Mouse (Mus musculus) forebrain, embryonic 10.5 days (tissue): ENCODE results near the gene Plekhm3. TPM values are rescaled to one million over a fixed set of nuclear protein-coding genes. Genes with fewer than 3 reads are reported as not detected.

Experiments used
- DNase-seq: peaks from one replicate; pipeline ENCODE4 v3.0.0-alpha.2; 2017; ENCODE audit warnings: low spot score; ENCODE audit errors: extremely low spot score
- H3K27ac ChIP-seq: fragments of 300-500 bp; sonication (generic); 2 replicates; pipeline ENCODE4 v1.5.1; 2016; ENCODE audit warnings: mild to moderate bottlenecking
- H3K27me3 ChIP-seq: fragments of 300-500 bp; sonication (generic); 2 replicates; pipeline ENCODE4 v1.6.1; 2016; ENCODE audit warnings: mild to moderate bottlenecking; ENCODE audit not compliant: poor library complexity, severe bottlenecking
- H3K36me3 ChIP-seq: fragments of 300-500 bp; sonication (generic); replicated peaks from 2 replicates; pipeline ENCODE4 v1.6.1; 2016; ENCODE audit warnings: mild to moderate bottlenecking, moderate library complexity
- H3K4me1 ChIP-seq: fragments of 300-500 bp; sonication (generic); 2 replicates; pipeline ENCODE4 v1.6.1; 2016
- H3K4me3 ChIP-seq: fragments of 300-500 bp; sonication (generic); 2 replicates; pipeline ENCODE4 v1.5.1; 2016; ENCODE audit warnings: mild to moderate bottlenecking, moderate library complexity
- H3K9me3 ChIP-seq: fragments of 300-500 bp; sonication (generic); 2 replicates; pipeline ENCODE4 v1.6.1; 2016; ENCODE audit warnings: mild to moderate bottlenecking, moderate library complexity
- WGBS: fragments of 180-500 bp; shearing (Covaris S2); methylation state at CpG from one replicate; pipeline ENCODE4 v1.1.7; 2016; 5-methylcytosine and 5-hydroxymethylcytosine counted together
- polyA plus RNA-seq: library from polyadenylated mRNA; unstranded; fragments of >200 nt; fragmentation: Nextera tagmentation; extraction: Ambion mirVana; gene quantifications from 2 replicates; pipeline ENCODE4 v1.2.1, GENCODE M21; 2016

Gene Plekhm3
- polyA plus RNA-seq, 1 experiment from 2014 or later, result 7.2 TPM

GRCm38 (mm10) chr1:64779415-64779814 lies 177.2 kb downstream of the Plekhm3 start:
- Histone ChIP-seq H3K9me3 (no peaks in the 10 kb centered on the region), H3K36me3 (no peaks in the 10 kb centered on the region), H3K4me3 (peak overlapping the region; percentile 32), H3K27me3 (peaks cover 87% of the 10 kb centered on the region), H3K4me1 (peaks cover 26% of the 10 kb centered on the region), H3K27ac (peak overlapping the region; percentile 82)
- 14% methylated on average over 5 of the region's 5 CpGs for WGBS
- peak; percentile 35 for DNase-seq

DNA sequence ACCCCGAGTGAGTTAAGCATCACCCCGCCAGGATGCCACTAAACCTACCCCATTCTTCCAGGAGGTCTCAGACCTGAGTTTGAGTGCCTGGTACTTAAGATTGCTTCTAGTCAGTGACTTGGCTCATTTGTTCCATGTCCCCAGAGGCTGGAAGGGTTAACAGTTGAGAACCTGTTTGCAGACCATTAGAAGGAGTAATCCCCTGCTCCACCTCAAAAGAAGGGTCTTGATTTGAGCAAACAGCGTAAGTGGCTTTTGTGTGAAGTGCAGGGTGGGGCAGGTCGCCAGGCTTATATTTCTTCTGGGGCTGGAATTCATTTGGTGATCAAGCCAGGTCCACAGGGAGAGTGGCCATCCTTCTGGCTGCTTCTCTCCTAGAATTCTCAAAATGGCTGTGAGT lies 183.3 kb downstream of the Plekhm3 start:
- peaks cover 12% of the 10 kb centered on the region for H3K4me1 ChIP-seq
- H3K36me3 ChIP-seq, result no peaks in the 10 kb centered on the region
- no peak for DNase-seq
- 67% methylated on average over 4 of the region's 4 CpGs for WGBS
- no peak overlapping the region for H3K27ac ChIP-seq
- H3K27me3 ChIP-seq, result peaks cover 64% of the 10 kb centered on the region
- H3K4me3 ChIP-seq, result no peak overlapping the region
- no peaks in the 10 kb centered on the region for H3K9me3 ChIP-seq

GRCm38 (mm10) chr1:64770169-64770568 lies 186.5 kb downstream of the Plekhm3 start:
- no peaks in the 10 kb centered on the region for H3K9me3 ChIP-seq
- peaks cover 33% of the 10 kb centered on the region for H3K27me3 ChIP-seq
- no peak overlapping the region for H3K4me3 ChIP-seq
- DNase-seq, result no peak
- no peak overlapping the region for H3K27ac ChIP-seq
- 56% methylated on average over 6 of the region's 6 CpGs for WGBS
- no peaks in the 10 kb centered on the region for H3K36me3 ChIP-seq
- peaks cover 12% of the 10 kb centered on the region for H3K4me1 ChIP-seq

DNA sequence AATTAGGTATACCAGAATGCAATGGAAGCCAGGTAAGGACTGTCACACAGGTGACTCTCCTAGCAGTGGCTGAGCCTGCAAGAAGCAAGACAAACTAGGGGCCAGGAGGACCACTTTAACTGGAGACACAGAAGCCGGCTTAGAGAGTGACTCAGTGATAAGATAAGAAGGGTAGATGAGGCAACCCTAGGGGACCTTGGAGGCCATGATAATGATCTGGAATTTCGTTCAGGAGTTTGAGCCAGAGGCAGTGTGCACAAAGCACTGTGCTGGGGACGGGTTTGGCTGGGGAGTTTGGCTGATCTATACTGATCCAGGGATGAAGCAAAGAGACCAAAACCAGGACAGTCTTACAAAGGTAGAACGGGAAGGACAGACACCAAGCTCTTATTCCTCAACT lies 195.0 kb downstream of the Plekhm3 start:
- Histone ChIP-seq H3K4me3 (no peak overlapping the region), H3K4me1 (no peaks in the 10 kb centered on the region), H3K27ac (no peak overlapping the region), H3K27me3 (peaks cover 4% of the 10 kb centered on the region; the same call in 1 of the 2 replicates), H3K36me3 (no peaks in the 10 kb centered on the region), H3K9me3 (no peaks in the 10 kb centered on the region)
- 83% methylated on average over 4 of the region's 4 CpGs for WGBS
- DNase-seq, result no peak

DNA sequence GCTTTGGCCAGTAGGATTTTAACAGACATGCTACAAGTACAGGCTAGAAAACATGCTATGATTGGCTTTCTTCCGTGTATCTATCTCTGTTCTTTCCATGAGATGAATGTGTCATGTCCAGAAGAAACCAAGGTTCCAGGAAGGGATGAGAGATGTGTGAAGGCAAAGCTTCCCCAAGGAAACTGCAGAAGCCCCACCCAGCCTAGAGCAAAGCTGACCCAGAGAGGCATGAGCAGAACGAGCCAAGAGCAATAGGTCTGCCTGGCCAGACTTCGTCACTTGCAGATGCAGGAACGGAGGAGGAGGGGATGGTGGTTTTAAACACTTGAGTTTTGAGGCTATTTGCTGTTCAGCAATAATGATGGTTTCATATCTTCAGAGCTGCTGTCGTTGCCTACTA lies 198.9 kb downstream of the Plekhm3 start:
- H3K27me3 ChIP-seq, result peaks cover 4% of the 10 kb centered on the region; the same call in 1 of the 2 replicates
- DNase-seq, result no peak
- H3K4me1 ChIP-seq, result no peaks in the 10 kb centered on the region
- no peaks in the 10 kb centered on the region for H3K9me3 ChIP-seq
- H3K36me3 ChIP-seq, result no peaks in the 10 kb centered on the region
- 87% methylated on average over 5 of the region's 5 CpGs for WGBS
- no peak overlapping the region for H3K4me3 ChIP-seq
- H3K27ac ChIP-seq, result no peak overlapping the region

DNA sequence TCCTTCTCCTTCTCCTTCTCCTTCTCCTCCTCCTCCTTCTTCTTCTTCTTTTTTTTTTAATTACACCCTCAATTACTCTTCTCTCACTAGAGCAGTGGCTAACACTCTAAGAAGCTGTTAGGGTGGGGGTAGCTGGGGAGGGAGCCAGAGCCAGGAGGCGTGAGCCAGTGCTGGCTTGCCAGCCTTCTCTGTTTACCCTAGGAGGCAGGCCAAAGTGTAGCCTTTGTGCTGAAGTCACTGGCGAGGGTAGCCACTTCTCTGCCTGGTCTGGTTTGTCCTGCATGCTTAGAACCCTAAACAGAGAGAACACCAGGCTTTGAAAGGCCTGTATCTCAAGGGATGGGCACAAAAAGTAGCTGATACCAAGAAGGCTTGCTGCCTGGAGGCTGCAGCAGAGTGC lies 199.4 kb downstream of the Plekhm3 start:
- no peaks in the 10 kb centered on the region for H3K4me1 ChIP-seq
- peaks cover 4% of the 10 kb centered on the region; the same call in 1 of the 2 replicates for H3K27me3 ChIP-seq
- no peak overlapping the region for H3K27ac ChIP-seq
- DNase-seq, result no peak
- H3K4me3 ChIP-seq, result no peak overlapping the region
- WGBS, result 30% methylated on average over 2 of the region's 2 CpGs
- no peaks in the 10 kb centered on the region for H3K9me3 ChIP-seq
- H3K36me3 ChIP-seq, result no peaks in the 10 kb centered on the region

- no peak overlapping the region for H3K27ac ChIP-seq
- H3K9me3 ChIP-seq, result no peaks in the 10 kb centered on the region
- peaks cover 4% of the 10 kb centered on the region; the same call in 1 of the 2 replicates for H3K27me3 ChIP-seq
- H3K4me1 ChIP-seq, result no peaks in the 10 kb centered on the region
- no peak for DNase-seq
- H3K4me3 ChIP-seq, result no peak overlapping the region
- 83% methylated on average over 10 of the region's 10 CpGs for WGBS
- no peaks in the 10 kb centered on the region for H3K36me3 ChIP-seq
Measured at GRCm38 (mm10) chr1:64756640-64757030, 200.0 kb downstream of the Plekhm3 start.

GRCm38 (mm10) chr1:64755971-64756639 lies 200.5 kb downstream of the Plekhm3 start:
- WGBS, result 71% methylated on average over 7 of the region's 7 CpGs
- no peak for DNase-seq
- H3K27ac ChIP-seq, result no peak overlapping the region
- H3K27me3 ChIP-seq, result peaks cover 4% of the 10 kb centered on the region; the same call in 1 of the 2 replicates
- H3K36me3 ChIP-seq, result no peaks in the 10 kb centered on the region
- H3K9me3 ChIP-seq, result no peaks in the 10 kb centered on the region
- no peaks in the 10 kb centered on the region for H3K4me1 ChIP-seq
- H3K4me3 ChIP-seq, result no peak overlapping the region

- Histone ChIP-seq H3K27me3 (peaks cover 4% of the 10 kb centered on the region; the same call in 1 of the 2 replicates), H3K9me3 (no peaks in the 10 kb centered on the region), H3K4me3 (no peak overlapping the region), H3K27ac (no peak overlapping the region; the same call in 1 of the 2 replicates), H3K4me1 (no peaks in the 10 kb centered on the region), H3K36me3 (no peaks in the 10 kb centered on the region)
- 93% methylated on average over 5 of the region's 5 CpGs for WGBS
- DNase-seq, result no peak
Measured at GRCm38 (mm10) chr1:64754658-64755057, 202.0 kb downstream of the Plekhm3 start.

DNA sequence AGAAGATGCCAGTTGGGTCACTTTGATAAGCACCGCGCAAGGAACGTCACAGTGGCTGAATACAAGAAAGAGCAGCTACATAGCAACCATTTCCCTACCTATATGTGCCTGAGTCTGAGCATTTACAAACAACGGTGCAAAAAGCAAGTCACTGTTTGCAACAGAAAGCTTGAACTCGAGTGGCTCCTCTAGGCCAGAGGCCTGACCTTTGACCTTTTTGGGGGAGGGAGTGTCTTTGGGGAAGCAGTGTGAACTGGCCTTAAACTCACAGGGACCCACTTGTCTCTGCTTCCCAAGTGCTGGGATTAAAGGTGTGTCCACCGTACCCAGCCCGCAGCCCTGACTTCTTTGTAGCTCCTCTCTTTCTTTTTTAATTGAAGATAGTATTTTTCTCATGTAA lies 203.0 kb downstream of the Plekhm3 start:
- Histone ChIP-seq H3K4me1 (no peaks in the 10 kb centered on the region), H3K4me3 (no peak overlapping the region), H3K27ac (no peak overlapping the region), H3K27me3 (peaks cover 4% of the 10 kb centered on the region; the same call in 1 of the 2 replicates), H3K9me3 (no peaks in the 10 kb centered on the region), H3K36me3 (no peaks in the 10 kb centered on the region)
- 73% methylated on average over 7 of the region's 7 CpGs for WGBS
- DNase-seq, result no peak

DNA sequence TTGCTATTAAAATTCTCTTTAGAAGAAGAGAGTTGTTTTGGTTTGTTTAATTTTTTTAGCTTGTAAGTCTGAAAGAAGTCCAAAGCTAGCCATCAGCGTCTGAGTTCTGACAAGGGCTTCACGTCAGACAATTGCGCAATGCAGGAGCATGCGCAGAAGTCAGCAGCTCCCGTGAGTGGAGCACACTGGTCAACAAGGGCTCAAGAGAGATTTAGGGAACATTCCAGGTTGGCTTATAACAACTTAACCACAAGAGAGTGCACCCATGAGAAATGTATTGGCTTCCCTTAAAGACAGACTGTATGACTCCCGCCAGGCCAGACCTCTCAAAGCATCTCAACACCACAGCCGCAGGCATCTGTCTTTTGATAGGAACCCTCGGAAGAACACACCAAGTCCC lies 203.5 kb downstream of the Plekhm3 start:
- Histone ChIP-seq H3K27ac (no peak overlapping the region), H3K4me1 (no peaks in the 10 kb centered on the region), H3K4me3 (no peak overlapping the region), H3K9me3 (no peaks in the 10 kb centered on the region), H3K27me3 (peaks cover 6% of the 10 kb centered on the region; the same call in 1 of the 2 replicates), H3K36me3 (no peaks in the 10 kb centered on the region)
- DNase-seq, result no peak
- 94% methylated on average over 8 of the region's 8 CpGs for WGBS

DNA sequence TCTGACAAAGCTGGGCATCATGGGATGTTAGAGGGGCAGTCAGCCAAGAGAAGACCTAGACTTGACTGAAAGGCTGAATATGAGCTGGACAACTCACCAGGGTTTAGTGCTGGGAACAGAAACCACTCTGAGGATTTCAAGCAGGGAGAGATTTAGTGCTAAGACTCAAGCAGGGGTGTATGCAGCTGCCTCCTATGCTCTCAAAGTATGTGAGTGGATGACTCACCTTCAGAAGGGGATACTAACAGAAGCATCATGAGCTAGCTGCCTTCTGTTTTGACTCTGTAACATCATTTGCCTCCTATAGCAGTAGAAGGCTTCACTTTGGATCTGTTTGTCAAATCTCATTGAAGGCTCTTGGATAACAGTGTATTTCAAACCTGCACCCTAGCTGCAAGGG lies 212.0 kb downstream of the Plekhm3 start:
- no peaks in the 10 kb centered on the region for H3K4me1 ChIP-seq
- no peak overlapping the region for H3K27ac ChIP-seq
- no peak overlapping the region for H3K4me3 ChIP-seq
- H3K27me3 ChIP-seq, result peaks cover 19% of the 10 kb centered on the region
- DNase-seq, result no peak
- H3K36me3 ChIP-seq, result no peaks in the 10 kb centered on the region
- H3K9me3 ChIP-seq, result no peaks in the 10 kb centered on the region; the same call in 1 of the 2 replicates

- 92% methylated on average over 18 of the region's 18 CpGs for WGBS
- DNase-seq, result no peak
Measured at GRCm38 (mm10) chr1:64742741-64743408, 213.7 kb downstream of the Plekhm3 start.

More at GRCm38 (mm10) chr1:64742741-64743408, 213.7 kb downstream of the Plekhm3 start:
- Histone ChIP-seq H3K27ac (no peak overlapping the region), H3K4me1 (peaks cover 16% of the 10 kb centered on the region), H3K36me3 (no peaks in the 10 kb centered on the region), H3K9me3 (no peaks in the 10 kb centered on the region; the same call in 1 of the 2 replicates), H3K4me3 (no peak overlapping the region), H3K27me3 (peaks cover 32% of the 10 kb centered on the region)
